Mouse (Mus musculus): ENCODE measurements around the gene Frmd4a. TPM values are rescaled to one million over a fixed set of nuclear protein-coding genes. Genes with fewer than 3 reads are reported as not detected.

Gene Frmd4a
- total and polyA plus RNA-seq, 2 experiments from 2014 or later: 11.9 to 44.1 TPM

GRCm38 (mm10) chr2:4452590-4453400 is 435.3 kb downstream of the Frmd4a start:
- H3K4me3 ChIP-seq (ENCODE audit: low read depth, low read length): no peak overlapping the region
- no peaks in the 10 kb centered on the region for H3K36me3 ChIP-seq (replicated peaks; ENCODE audit: control insufficient read depth, insufficient read depth, low read length)
- no peaks in the 10 kb centered on the region for H3K9me3 ChIP-seq (replicated peaks; ENCODE audit: control insufficient read depth, low read length)
- H3K4me1 ChIP-seq (ENCODE audit: control insufficient read depth, insufficient read depth): peaks cover 48% of the 10 kb centered on the region
- TF ChIP-seq EP300 (IDR thresholded peaks at IDR 0.05; ENCODE audit: low read depth): no peak
- TF ChIP-seq CTCF (IDR thresholded peaks at IDR 0.05; ENCODE audit: low read depth): no peak
- no peak overlapping the region for H3K4me2 ChIP-seq (ENCODE audit: low read depth, low read length)
- ATAC-seq (ENCODE audit: insufficient read depth, low read depth) (peak; percentile 68), DNase-seq (ENCODE audit: low spot score) (no peak)
- no peaks in the 10 kb centered on the region for H3K27me3 ChIP-seq (ENCODE audit: control insufficient read depth, insufficient read depth, low read length)
- no peak overlapping the region for H3K9ac ChIP-seq (replicated peaks; ENCODE audit: low read depth, low read length)
- peak overlapping the region; percentile 69 for H3K27ac ChIP-seq (ENCODE audit: low read depth)
- WGBS: 43% methylated on average over 12 of the region's 12 CpGs

- Histone ChIP-seq H3K4me3 (ENCODE audit: low read depth, low read length) (no peak overlapping the region), H3K4me2 (ENCODE audit: low read depth, low read length) (no peak overlapping the region), H3K27me3 (ENCODE audit: control insufficient read depth, insufficient read depth, low read length) (no peaks in the 10 kb centered on the region), H3K4me1 (ENCODE audit: control insufficient read depth, insufficient read depth) (peaks cover 38% of the 10 kb centered on the region; the same call in 1 of the 2 replicates), H3K27ac (ENCODE audit: low read depth) (no peak overlapping the region), H3K36me3 (replicated peaks; ENCODE audit: control insufficient read depth, insufficient read depth, low read length) (no peaks in the 10 kb centered on the region), H3K9me3 (replicated peaks; ENCODE audit: control insufficient read depth, low read length) (no peaks in the 10 kb centered on the region), H3K9ac (replicated peaks; ENCODE audit: low read depth, low read length) (no peak overlapping the region)
- ATAC-seq (ENCODE audit: insufficient read depth, low read depth) (no peak), DNase-seq (ENCODE audit: low spot score) (no peak)
- no peak for TF ChIP-seq CTCF (IDR thresholded peaks at IDR 0.05; ENCODE audit: low read depth)
- no peak for TF ChIP-seq EP300 (IDR thresholded peaks at IDR 0.05; ENCODE audit: low read depth)
- WGBS: 33% methylated on average over 11 of the region's 11 CpGs
Measured at GRCm38 (mm10) chr2:4455097-4456025, 437.8 kb downstream of the Frmd4a start.

GRCm38 (mm10) chr2:4460897-4461296 is 443.4 kb downstream of the Frmd4a start:
- Histone ChIP-seq H3K4me3 (ENCODE audit: low read depth, low read length) (no peak overlapping the region), H3K27ac (ENCODE audit: low read depth) (no peak overlapping the region), H3K4me2 (ENCODE audit: low read depth, low read length) (no peak overlapping the region), H3K27me3 (ENCODE audit: control insufficient read depth, insufficient read depth, low read length) (no peaks in the 10 kb centered on the region), H3K36me3 (replicated peaks; ENCODE audit: control insufficient read depth, insufficient read depth, low read length) (no peaks in the 10 kb centered on the region), H3K4me1 (ENCODE audit: control insufficient read depth, insufficient read depth) (peaks cover 16% of the 10 kb centered on the region; the same call in 1 of the 2 replicates), H3K9me3 (replicated peaks; ENCODE audit: control insufficient read depth, low read length) (no peaks in the 10 kb centered on the region), H3K9ac (replicated peaks; ENCODE audit: low read depth, low read length) (no peak overlapping the region)
- WGBS: 84% methylated on average over 5 of the region's 5 CpGs
- ATAC-seq (ENCODE audit: insufficient read depth, low read depth) (no peak), DNase-seq (ENCODE audit: low spot score) (no peak)
- no peak for TF ChIP-seq EP300 (IDR thresholded peaks at IDR 0.05; ENCODE audit: low read depth)
- TF ChIP-seq CTCF (IDR thresholded peaks at IDR 0.05; ENCODE audit: low read depth): no peak

- H3K4me2 ChIP-seq (ENCODE audit: low read depth, low read length): no peak overlapping the region
- WGBS: 35% methylated on average over 2 of the region's 2 CpGs
- no peak overlapping the region for H3K4me3 ChIP-seq (ENCODE audit: low read depth, low read length)
- H3K9ac ChIP-seq (replicated peaks; ENCODE audit: low read depth, low read length): no peak overlapping the region
- ATAC-seq (ENCODE audit: insufficient read depth, low read depth) (0 out of 2 replicates have a peak, but pooled peaks have one; percentile 20), DNase-seq (ENCODE audit: low spot score) (no peak)
- H3K36me3 ChIP-seq (replicated peaks; ENCODE audit: control insufficient read depth, insufficient read depth, low read length): no peaks in the 10 kb centered on the region
- no peak overlapping the region for H3K27ac ChIP-seq (ENCODE audit: low read depth)
- no peak for TF ChIP-seq CTCF (IDR thresholded peaks at IDR 0.05; ENCODE audit: low read depth)
- no peak for TF ChIP-seq EP300 (IDR thresholded peaks at IDR 0.05; ENCODE audit: low read depth)
- peaks cover 19% of the 10 kb centered on the region; the same call in 1 of the 2 replicates for H3K4me1 ChIP-seq (ENCODE audit: control insufficient read depth, insufficient read depth)
- no peaks in the 10 kb centered on the region for H3K9me3 ChIP-seq (replicated peaks; ENCODE audit: control insufficient read depth, low read length)
- H3K27me3 ChIP-seq (ENCODE audit: control insufficient read depth, insufficient read depth, low read length): no peaks in the 10 kb centered on the region
Measured at GRCm38 (mm10) chr2:4461514-4461913, 444.0 kb downstream of the Frmd4a start.

GRCm38 (mm10) chr2:4462480-4462879 is 445.0 kb downstream of the Frmd4a start:
- Histone ChIP-seq H3K4me2 (ENCODE audit: low read depth, low read length) (no peak overlapping the region), H3K27me3 (ENCODE audit: control insufficient read depth, insufficient read depth, low read length) (no peaks in the 10 kb centered on the region), H3K27ac (ENCODE audit: low read depth) (no peak overlapping the region), H3K9me3 (replicated peaks; ENCODE audit: control insufficient read depth, low read length) (no peaks in the 10 kb centered on the region), H3K9ac (replicated peaks; ENCODE audit: low read depth, low read length) (no peak overlapping the region), H3K36me3 (replicated peaks; ENCODE audit: control insufficient read depth, insufficient read depth, low read length) (no peaks in the 10 kb centered on the region), H3K4me1 (ENCODE audit: control insufficient read depth, insufficient read depth) (peaks cover 19% of the 10 kb centered on the region; the same call in 1 of the 2 replicates), H3K4me3 (ENCODE audit: low read depth, low read length) (no peak overlapping the region)
- ATAC-seq (ENCODE audit: insufficient read depth, low read depth) (peak; percentile 26; the same call in 1 of the 2 replicates), DNase-seq (ENCODE audit: low spot score) (no peak)
- 55% methylated on average over 11 of the region's 11 CpGs for WGBS
- no peak for TF ChIP-seq CTCF (IDR thresholded peaks at IDR 0.05; ENCODE audit: low read depth)
- no peak for TF ChIP-seq EP300 (IDR thresholded peaks at IDR 0.05; ENCODE audit: low read depth)

All from heart, postnatal 0 days (tissue).